Mouse (Mus musculus): ENCODE data around the gene Ucp2.

DNA sequence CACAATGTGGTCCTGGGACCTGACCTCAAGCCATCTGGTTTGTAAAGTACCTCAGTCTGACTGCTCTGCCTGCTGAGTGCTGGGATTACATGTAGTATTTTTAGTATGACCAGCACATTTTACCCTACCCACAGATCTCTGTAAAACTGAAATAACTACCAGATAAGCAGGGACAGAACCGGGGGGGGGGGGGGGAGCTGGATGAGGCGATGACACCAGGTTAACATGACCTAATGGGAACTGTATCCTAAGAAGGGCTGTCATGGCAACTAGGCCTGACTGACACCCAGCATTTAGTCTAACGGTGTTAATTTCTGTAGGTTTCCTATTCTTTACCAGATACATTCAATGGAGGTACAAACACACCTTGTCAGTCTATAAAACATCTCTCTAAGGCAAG is 56.7 kb downstream of the Ucp2 start:
- TF ChIP-seq CTCF (IDR thresholded peaks at IDR 0.05; ENCODE audit: borderline replicate concordance, control insufficient read depth, extremely low read depth, insufficient read depth, low read length, poor library complexity) (no peak), POLR2A (IDR thresholded peaks at IDR 0.05; ENCODE audit: control insufficient read depth, extremely low read depth, insufficient read depth, low read length, poor library complexity) (no peak)

All from thymus, adult 2 months (tissue).